Mouse (Mus musculus): ENCODE data around the gene Madcam1. TPM values are rescaled to one million over a fixed set of nuclear protein-coding genes. Genes with fewer than 3 reads are reported as not detected.

Gene Madcam1
- polyA plus RNA-seq, 1 experiment from 2014 or later, result 0.90 TPM

DNA sequence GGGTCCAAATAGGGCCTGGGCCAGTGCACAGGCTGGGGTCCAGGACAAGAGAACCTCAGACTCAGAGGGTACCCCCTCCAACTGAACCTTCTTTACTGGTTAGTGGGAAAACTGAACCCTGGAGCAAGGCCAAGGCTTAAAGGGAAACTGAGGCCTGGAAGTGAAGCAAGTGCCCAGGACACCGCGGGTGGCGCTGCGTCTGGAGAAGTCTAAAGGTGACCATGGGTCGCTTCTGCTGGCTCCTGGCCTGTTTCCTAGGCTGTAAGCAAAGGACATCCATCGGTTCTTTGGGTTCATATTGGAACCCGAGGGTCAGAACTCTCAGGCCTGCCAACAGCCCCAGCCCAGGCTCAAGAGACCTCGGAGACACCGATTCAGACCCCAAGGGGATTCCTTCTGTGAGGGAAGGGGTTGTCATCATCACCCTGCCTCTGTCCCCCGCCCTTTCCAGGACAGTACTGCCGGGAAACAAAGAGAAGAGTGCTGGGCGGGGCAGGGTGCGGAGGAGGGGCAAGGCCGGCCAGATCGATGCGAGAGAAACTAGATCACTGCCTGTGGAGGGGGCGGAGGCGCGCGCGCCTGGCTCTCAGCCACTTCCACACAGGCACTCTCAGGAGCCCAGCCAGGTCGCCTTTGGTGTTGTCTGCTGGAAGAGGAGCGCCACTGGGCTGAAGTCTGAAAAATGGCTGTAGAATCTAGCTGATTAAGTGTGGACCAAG is 25.7 kb upstream of the Madcam1 start:
- peak overlapping the region; percentile 42; the same call in 1 of the 2 replicates for H3K27ac ChIP-seq
- peak overlapping the region; percentile 66 for H3K4me2 ChIP-seq (replicated peaks)
- no peaks in the 10 kb centered on the region for H3K9me3 ChIP-seq
- H3K9ac ChIP-seq (replicated peaks), result peak overlapping the region; percentile 87
- ATAC-seq, result peak; percentile 24; the same call in 1 of the 2 replicates
- peak overlapping the region; percentile 75 for H3K4me3 ChIP-seq (replicated peaks)
- H3K36me3 ChIP-seq, result no peaks in the 10 kb centered on the region
- H3K4me1 ChIP-seq (replicated peaks), result peaks cover 23% of the 10 kb centered on the region
- 4% methylated on average over 23 of the region's 23 CpGs for WGBS
- H3K27me3 ChIP-seq, result peaks cover 36% of the 10 kb centered on the region

- Histone ChIP-seq H3K9ac (replicated peaks) (no peak within 1 kb of the TSS), H3K36me3 (no peaks in the 10 kb centered on the region), H3K27ac (no peak within 1 kb of the TSS), H3K4me3 (replicated peaks) (no peak within 1 kb of the TSS), H3K4me2 (replicated peaks) (no peak within 1 kb of the TSS), H3K9me3 (no peaks in the 10 kb centered on the region), H3K4me1 (replicated peaks) (no peaks in the 10 kb centered on the region), H3K27me3 (no peaks in the 10 kb centered on the region)
- 77% methylated on average over 8 of the region's 8 CpGs for WGBS
- no peak for ATAC-seq
Observed at GRCm38 (mm10) chr10:79645711-79646110, 18.6 kb upstream of the Madcam1 start, which contains the start of gene Odf3l2. TSS of gene Odf3l2 (minus strand) at chr10:79645738.

GRCm38 (mm10) chr10:79649070-79649751 is 15.1 kb upstream of the Madcam1 start:
- H3K36me3 ChIP-seq, result no peaks in the 10 kb centered on the region
- no peak overlapping the region for H3K27ac ChIP-seq
- H3K9me3 ChIP-seq, result no peaks in the 10 kb centered on the region
- peaks cover 6% of the 10 kb centered on the region for H3K4me1 ChIP-seq (replicated peaks)
- ATAC-seq, result peak; percentile 69
- H3K4me2 ChIP-seq (replicated peaks), result no peak overlapping the region
- H3K9ac ChIP-seq (replicated peaks), result no peak overlapping the region
- WGBS, result 30% methylated on average over 7 of the region's 7 CpGs
- H3K27me3 ChIP-seq, result no peaks in the 10 kb centered on the region
- no peak overlapping the region for H3K4me3 ChIP-seq (replicated peaks)

- H3K36me3 ChIP-seq, result no peaks in the 10 kb centered on the region
- H3K4me3 ChIP-seq (replicated peaks), result no peak overlapping the region
- no peaks in the 10 kb centered on the region for H3K9me3 ChIP-seq
- H3K27me3 ChIP-seq, result no peaks in the 10 kb centered on the region
- H3K9ac ChIP-seq (replicated peaks), result no peak overlapping the region
- no peak for ATAC-seq
- no peak overlapping the region for H3K27ac ChIP-seq
- peaks cover 21% of the 10 kb centered on the region for H3K4me1 ChIP-seq (replicated peaks)
- no peak overlapping the region for H3K4me2 ChIP-seq (replicated peaks)
- 86% methylated on average over 7 of the region's 7 CpGs for WGBS
Observed at GRCm38 (mm10) chr10:79652789-79653188, 11.6 kb upstream of the Madcam1 start.

GRCm38 (mm10) chr10:79654946-79655395 is 9.4 kb upstream of the Madcam1 start:
- Histone ChIP-seq H3K4me1 (replicated peaks) (peaks cover 21% of the 10 kb centered on the region), H3K9me3 (no peaks in the 10 kb centered on the region), H3K36me3 (no peaks in the 10 kb centered on the region), H3K4me2 (replicated peaks) (0 out of 2 replicates have a peak overlapping the region, but pooled peaks have one; percentile 3), H3K27me3 (no peaks in the 10 kb centered on the region), H3K27ac (peak overlapping the region; percentile 80), H3K9ac (replicated peaks) (no peak overlapping the region), H3K4me3 (replicated peaks) (no peak overlapping the region)
- WGBS, result 0% methylated on average over 1 of the region's 1 CpGs
- ATAC-seq, result peak; percentile 90

DNA sequence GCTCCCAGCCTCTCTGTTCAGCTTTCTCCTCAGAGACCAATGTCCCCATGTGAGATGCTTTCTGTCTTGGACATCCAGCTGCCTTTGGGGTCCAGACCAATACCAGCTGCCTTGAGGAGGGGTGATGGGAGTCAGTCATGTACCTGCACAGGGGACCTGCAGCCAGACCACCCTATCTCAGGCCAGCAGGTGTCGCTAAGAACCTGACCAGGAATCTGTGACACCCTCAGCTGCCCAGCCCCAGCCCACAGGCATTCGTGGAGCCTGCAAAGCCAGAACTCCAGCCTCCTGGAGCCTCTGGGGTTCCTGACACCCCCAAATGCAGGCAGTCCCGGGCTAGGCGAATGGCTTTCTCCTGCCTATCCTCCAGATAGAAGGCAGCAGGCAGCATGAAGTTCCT is 5.5 kb upstream of the Madcam1 start:
- H3K4me1 ChIP-seq (replicated peaks), result peaks cover 19% of the 10 kb centered on the region

GRCm38 (mm10) chr10:79660298-79660697 is 4.1 kb upstream of the Madcam1 start:
- WGBS, result 66% methylated on average over 2 of the region's 2 CpGs
- Histone ChIP-seq H3K4me2 (replicated peaks) (no peak overlapping the region), H3K4me3 (replicated peaks) (no peak overlapping the region), H3K27ac (no peak overlapping the region), H3K36me3 (no peaks in the 10 kb centered on the region), H3K27me3 (no peaks in the 10 kb centered on the region), H3K9ac (replicated peaks) (no peak overlapping the region), H3K9me3 (no peaks in the 10 kb centered on the region), H3K4me1 (replicated peaks) (peaks cover 8% of the 10 kb centered on the region)
- ATAC-seq, result no peak

More for the DNA sequence above, 5.5 kb upstream of the Madcam1 start:
- Histone ChIP-seq H3K9me3 (no peaks in the 10 kb centered on the region), H3K9ac (replicated peaks) (no peak overlapping the region), H3K4me2 (replicated peaks) (no peak overlapping the region), H3K27me3 (no peaks in the 10 kb centered on the region), H3K4me3 (replicated peaks) (no peak overlapping the region), H3K36me3 (no peaks in the 10 kb centered on the region), H3K27ac (no peak overlapping the region)
- ATAC-seq, result no peak
- 17% methylated on average over 4 of the region's 4 CpGs for WGBS

- Histone ChIP-seq H3K27me3 (no peaks in the 10 kb centered on the region), H3K9ac (replicated peaks) (no peak overlapping the region), H3K9me3 (no peaks in the 10 kb centered on the region), H3K4me2 (replicated peaks) (no peak overlapping the region), H3K27ac (no peak overlapping the region), H3K4me3 (replicated peaks) (no peak overlapping the region), H3K36me3 (no peaks in the 10 kb centered on the region), H3K4me1 (replicated peaks) (peaks cover 4% of the 10 kb centered on the region; the same call in 1 of the 2 replicates)
- ATAC-seq, result no peak
- 38% methylated on average over 3 of the region's 3 CpGs for WGBS
Observed at GRCm38 (mm10) chr10:79661861-79662260, 2.5 kb upstream of the Madcam1 start.

GRCm38 (mm10) chr10:79665051-79665450 is 692 bp downstream of the Madcam1 start:
- ATAC-seq, result no peak
- H3K9ac ChIP-seq (replicated peaks), result no peak overlapping the region
- WGBS, result 83% methylated on average over 8 of the region's 8 CpGs
- no peaks in the 10 kb centered on the region for H3K27me3 ChIP-seq
- no peak overlapping the region for H3K27ac ChIP-seq
- H3K4me2 ChIP-seq (replicated peaks), result no peak overlapping the region
- H3K4me3 ChIP-seq (replicated peaks), result no peak overlapping the region
- H3K9me3 ChIP-seq, result no peaks in the 10 kb centered on the region
- peaks cover 14% of the 10 kb centered on the region for H3K4me1 ChIP-seq (replicated peaks)
- H3K36me3 ChIP-seq, result no peaks in the 10 kb centered on the region

GRCm38 (mm10) chr10:79666493-79666892 is 2.1 kb downstream of the Madcam1 start:
- H3K36me3 ChIP-seq, result no peaks in the 10 kb centered on the region
- H3K4me3 ChIP-seq (replicated peaks), result no peak overlapping the region
- no peak for ATAC-seq
- H3K27me3 ChIP-seq, result no peaks in the 10 kb centered on the region
- H3K9me3 ChIP-seq, result no peaks in the 10 kb centered on the region
- H3K4me1 ChIP-seq (replicated peaks), result peaks cover 28% of the 10 kb centered on the region
- no peak overlapping the region for H3K9ac ChIP-seq (replicated peaks)
- H3K4me2 ChIP-seq (replicated peaks), result no peak overlapping the region
- no peak overlapping the region for H3K27ac ChIP-seq
- 73% methylated on average over 9 of the region's 9 CpGs for WGBS

DNA sequence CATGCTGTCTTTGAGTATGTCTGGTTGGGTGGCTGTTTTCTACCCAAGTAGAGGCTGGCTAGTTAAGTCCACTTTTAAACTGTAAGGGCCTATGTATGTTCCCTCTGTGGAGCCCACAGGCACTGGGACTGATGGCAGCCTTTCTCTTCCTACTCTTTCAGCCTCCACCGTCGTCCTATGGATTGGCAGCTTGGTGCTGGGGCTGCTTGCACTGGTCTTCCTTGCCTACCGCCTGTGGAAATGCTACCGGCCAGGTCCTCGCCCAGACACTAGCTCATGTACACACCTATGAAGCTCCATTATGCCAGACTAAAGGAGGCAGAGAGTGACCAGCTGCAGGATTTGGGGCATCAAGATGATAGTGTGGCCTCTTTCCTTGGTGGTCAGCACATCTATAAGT is 3.7 kb downstream of the Madcam1 start:
- H3K27ac ChIP-seq, result peak overlapping the region; percentile 98
- peaks cover 28% of the 10 kb centered on the region for H3K4me1 ChIP-seq (replicated peaks)
- no peak for ATAC-seq
- peaks cover 8% of the 10 kb centered on the region for H3K36me3 ChIP-seq
- H3K9me3 ChIP-seq, result no peaks in the 10 kb centered on the region
- H3K4me3 ChIP-seq (replicated peaks), result peak overlapping the region; percentile 95; the same call in 1 of the 2 replicates
- peak overlapping the region; percentile 86 for H3K4me2 ChIP-seq (replicated peaks)
- no peaks in the 10 kb centered on the region for H3K27me3 ChIP-seq
- 81% methylated on average over 5 of the region's 5 CpGs for WGBS
- H3K9ac ChIP-seq (replicated peaks), result peak overlapping the region; percentile 8; the same call in 1 of the 2 replicates

Data from midbrain, embryonic 13.5 days (tissue).